Mouse (Mus musculus) T-helper 2 cell (primary cell): ENCODE data around the gene Arhgap35.

Experiments used
- in situ Hi-C: fragments of 300-600 bp; cut with MboI, MseI; formaldehyde crosslinking; loops from one replicate; pipeline ENCODE4 v1.15.1; 2025; ENCODE audit warnings: high pct_unique_total_duplicates

Arhgap35 gene

DNA sequence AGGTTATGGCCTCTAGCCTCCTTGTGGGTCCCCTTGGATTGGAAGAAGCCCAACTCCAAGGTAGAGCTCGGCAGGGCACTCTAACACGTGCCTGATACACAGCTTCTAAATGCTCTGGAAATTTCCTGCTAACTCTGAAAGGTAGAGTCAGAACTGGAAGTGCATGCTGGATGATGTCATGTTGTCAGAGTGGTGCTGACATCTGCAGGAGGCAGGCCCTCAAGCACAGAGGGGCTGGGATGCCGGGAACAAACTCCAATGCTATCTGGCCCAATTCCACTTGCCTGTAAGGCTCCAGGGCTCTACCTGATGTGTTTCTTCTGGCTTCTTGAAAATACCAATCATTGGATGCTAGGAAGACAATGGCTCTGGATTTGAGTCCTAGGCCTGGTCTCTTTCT, 89.3 kb downstream of the Arhgap35 start:
- in situ Hi-C loops = no loop called here

DNA sequence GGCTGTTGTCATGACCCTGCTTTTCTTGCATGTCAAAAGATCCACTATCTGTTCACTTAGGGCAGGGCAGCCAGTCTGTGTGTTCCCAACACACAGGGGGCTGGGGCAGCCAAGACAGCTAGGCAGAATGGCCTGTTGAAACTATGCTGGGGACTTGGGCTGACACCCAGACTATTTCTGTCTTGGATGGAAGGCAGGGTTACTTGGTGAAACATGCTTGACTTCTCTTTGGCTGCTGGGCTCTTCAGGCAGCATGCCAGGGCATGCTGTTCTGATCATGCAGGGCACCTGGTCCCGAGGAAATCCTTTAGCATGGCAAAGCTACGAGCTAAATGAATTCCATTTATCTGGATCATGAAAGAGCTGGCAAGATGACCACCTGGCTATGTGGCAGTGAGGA, 90.5 kb downstream of the Arhgap35 start:
- in situ Hi-C loops = no loop called here

DNA sequence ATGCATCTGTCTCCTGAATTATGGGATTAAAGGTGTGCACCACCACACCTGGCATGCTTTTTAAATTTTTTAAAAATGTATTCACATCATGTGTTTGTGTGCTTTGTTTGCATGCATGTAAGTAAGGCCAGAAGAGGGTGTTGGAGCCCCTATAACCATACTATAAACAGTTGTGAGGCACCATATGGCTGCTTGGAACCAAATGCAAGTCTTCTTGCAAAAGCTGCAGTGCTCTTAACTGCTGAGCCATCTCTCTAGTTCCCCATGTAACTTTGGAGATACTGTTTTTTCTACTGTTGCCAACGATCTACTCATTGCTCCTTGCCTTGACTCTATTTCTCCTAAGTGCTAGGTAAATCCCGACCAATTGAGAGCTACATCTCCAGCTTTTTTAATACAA, 95.5 kb downstream of the Arhgap35 start:
- in situ Hi-C loops = no loop called here

DNA sequence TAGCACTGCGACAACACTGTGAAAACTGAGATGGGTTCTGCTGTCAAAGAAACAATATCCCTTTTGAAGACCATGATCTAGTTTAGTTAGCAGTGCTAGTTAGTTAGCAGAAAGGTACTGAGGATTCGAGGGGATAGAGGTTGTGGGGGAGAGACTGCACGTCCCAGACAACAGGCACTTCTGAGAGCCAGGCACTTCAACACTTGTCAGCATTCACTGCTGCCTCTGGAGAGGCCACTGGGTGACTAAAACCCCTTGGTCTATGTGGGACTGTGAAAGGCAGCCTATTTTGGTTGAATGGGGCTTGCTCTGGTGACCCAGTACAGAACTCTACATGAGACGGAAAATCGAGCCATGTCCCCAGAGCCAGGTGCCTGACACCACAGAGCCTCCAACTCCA, 97.6 kb downstream of the Arhgap35 start:
- in situ Hi-C loops = no loop called here

DNA sequence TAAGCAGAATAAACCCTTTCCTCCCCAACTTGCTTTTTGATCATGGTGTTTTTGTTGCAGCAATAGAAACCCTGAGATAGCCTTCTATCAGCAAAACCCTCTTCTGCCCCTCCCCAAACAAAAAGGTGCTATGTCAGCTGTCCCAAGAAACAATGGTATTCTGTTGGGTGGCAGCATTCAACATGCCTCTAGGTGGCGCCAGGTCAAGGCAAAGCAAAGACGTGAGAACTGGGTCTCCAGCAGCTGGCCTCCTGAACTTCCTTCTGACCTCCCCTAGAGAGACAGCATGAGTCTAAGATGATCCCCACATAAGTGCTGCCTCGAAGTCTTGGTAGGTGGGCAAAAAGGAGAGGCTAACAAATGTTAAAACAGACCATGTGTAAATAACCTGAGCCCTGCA, 107.5 kb downstream of the Arhgap35 start:
- in situ Hi-C loops = no loop called here

DNA sequence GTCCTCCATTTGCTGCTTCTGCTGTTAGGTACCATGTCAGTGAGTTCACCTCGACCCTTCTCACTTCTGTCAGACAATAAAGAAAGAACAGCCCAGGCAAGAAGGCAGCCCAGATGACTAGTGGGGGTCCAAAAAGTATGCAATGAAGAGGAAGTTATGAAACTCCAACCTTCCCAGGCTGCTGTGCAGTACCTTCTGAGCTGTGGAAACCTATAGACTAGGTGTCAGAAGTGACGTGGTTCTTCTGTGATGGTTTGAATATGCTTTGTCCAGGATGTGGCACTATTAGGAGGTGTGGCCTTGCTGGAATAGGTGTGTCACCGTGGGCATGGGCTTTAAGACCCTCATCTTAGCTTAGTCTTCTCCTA, 109.6 kb downstream of the Arhgap35 start:
- in situ Hi-C loops = no loop called here

DNA sequence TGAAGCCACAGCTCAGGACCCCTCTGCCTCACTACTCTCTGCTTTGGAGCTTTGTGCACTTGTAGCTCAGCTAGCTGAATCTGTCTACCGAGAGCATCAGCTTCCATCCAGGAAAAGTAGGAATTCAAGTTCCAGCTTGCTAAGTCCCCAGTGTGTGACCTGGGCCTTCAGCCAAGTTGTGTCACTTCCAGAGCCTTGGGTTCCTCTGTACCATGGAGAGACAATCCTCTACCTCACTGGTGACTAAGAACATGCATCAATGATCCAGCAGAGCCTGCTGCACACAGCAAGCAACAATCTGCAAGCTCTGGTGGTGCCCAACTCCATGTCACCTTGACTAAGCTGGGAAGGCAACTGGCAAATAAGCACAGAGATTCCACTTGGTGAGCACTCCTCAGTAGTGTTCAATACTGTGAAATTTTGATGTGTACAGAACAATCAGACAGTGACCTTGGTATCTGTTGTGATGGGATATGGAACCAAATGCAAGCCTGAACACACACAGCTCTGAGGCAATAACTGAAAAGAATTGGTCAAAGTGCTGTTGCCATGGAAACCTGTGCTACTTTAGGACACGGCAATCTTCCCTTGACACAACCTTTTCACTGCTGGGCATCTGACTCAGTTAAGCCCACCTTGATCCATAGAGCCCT, 110.1 kb downstream of the Arhgap35 start:
- in situ Hi-C loops = no loop called here

DNA sequence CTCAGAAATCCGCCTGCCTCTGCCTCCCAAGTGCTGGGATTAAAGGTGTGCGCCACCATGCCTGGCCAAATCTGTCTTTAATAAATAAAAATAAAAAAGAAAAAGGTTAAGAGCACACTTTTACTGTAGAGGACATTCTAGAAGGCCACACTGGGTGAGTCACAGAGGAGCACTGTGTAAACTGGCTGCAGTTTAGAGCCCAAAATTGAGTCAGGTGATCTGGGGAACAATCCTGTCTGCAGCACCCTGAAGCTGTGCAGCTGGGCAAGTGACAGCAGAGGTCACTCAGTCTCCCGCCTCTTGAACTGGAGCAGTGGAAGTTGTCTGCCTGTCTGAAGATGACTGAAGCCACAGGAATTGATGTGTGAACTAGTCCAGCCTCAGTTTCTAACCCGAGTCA, 113.2 kb downstream of the Arhgap35 start:
- in situ Hi-C loops = no loop called here

DNA sequence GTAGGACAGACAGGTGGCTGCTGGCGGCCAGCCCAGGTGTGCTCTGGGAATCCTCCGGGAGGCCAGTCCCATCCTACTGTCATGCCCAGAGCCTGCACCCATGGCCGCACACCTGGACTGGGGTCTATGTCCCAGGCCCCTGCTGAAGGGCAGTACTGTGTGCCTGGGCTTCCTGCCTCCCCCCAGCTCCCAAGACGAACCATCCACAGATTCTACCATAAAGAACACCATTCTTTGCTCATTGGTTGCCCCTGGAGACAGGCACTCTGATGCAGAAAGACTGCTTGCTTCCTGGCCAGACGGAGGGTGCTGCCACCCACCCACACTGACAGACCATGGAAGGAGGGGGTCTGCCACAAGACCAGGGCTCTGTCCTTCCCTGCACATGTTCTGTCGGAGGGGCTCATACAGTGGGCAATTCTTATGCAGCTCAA, 115.1 kb downstream of the Arhgap35 start:
- in situ Hi-C loops = no loop called here

DNA sequence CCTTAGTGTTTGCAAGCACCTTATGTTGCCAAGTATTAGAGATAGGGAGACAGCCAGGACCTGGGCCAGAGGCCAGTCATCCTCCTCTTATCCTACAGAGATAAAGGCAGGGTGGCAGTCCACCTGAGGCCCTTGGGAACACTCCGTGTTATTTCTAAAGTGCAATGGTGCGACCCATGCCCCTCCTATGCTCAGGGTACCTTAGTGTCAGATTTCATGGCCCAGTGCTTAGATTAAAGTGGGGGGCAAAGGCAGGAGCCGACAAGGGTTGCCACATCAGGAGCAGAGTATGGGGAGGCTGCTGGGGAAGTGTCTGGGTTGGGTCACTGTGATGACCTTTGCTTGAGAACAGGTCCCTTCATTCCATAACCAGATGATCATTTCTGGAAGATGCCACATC, 118.5 kb downstream of the Arhgap35 start:
- in situ Hi-C loops = no loop called here

DNA sequence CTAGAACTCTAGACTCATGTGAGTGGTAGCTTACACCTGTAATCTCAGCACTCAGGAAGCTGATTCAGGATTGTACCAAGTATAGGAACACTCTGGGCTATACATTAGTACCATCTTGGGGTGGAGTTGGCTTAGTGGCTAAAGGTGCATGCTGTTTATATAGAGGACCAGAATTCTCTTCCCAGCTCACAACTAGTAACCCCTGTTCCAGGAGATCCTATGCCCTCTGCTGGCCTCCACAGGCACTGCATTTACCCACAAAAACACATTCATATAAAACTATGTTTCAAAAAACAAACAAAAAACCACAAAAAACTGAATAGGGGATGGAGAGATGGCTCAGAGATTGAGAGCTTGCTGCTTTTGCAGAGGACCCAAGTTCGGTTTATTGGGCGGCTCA, 121.4 kb downstream of the Arhgap35 start:
- in situ Hi-C loops = no loop called here

DNA sequence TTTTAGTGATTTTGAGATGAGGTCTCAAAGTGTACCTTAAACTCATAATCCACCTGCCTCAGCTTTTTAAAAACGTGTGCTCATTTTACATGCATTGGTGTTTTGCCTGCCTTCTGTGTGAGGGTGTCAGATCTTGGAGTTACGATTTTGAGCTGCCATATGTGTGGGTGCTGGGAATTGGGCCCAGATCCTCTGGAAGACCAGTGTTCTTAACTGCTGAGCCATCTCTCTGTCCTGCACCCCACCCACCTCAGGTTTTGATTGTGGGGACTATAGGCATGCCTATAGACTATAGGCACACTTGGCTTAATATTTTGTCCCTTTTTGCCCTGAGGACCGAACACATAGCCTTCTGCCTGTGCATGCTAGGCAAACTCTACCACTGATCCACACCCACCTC, 122.6 kb downstream of the Arhgap35 start:
- in situ Hi-C loops = no loop called here

DNA sequence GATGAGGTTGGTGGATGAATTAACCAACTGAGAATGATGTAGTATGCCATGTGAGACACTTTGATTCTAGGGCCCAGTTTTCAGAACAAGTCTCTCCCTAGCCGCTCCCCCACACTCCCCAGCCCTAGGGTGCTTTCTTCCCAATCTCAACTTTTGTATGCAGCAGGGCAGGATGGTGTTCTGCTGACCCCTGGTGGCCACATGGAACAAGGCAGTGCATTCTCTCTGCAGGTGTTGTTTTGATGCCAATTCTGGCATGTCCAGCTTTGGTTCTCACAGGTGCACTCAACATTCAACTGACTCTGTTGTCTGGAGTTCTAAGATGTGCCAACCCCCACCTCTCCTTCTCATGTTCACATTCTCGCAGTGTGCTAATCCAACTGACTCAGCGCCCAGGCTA, 123.0 kb downstream of the Arhgap35 start:
- in situ Hi-C loops = no loop called here

DNA sequence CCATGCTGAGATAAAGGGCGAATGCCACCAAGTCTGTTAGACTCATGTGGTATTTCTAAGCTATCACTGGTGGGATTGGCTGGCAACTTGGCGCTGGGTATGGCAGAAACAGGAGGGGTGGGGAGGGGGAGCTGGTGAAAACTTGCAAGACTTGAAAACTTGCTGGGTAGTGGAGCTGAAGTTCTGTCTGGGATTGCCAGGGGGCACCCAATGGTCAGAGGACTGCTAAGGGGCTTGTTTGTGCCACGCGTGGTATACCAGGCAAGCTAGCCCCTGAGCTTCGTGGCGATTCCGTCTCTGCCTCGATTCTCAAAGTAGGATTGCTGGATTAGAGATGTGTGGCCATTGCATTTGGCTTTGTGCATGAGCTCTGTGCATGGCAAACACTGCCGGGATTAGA, 124.8 kb downstream of the Arhgap35 start:
- in situ Hi-C loops = no loop called here

DNA sequence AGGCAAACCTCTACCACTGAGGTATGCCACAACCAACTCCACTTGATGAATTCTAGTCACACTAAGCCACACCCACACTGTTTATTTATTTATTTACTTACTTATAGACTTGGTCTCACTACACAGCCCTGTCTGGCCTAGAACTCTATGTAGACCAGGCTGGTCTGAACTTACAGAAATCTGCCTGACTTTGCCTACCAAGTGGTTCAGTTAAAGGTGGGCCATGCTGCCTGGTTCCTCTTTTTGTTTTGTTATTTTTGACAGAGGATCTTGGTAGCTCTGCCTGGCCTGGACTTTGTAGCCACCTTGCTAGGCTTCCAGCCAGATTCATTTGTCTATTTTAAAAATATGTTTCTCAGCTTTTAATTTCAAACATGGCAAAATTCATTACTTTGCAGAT, 126.0 kb downstream of the Arhgap35 start:
- in situ Hi-C loops = no loop called here

DNA sequence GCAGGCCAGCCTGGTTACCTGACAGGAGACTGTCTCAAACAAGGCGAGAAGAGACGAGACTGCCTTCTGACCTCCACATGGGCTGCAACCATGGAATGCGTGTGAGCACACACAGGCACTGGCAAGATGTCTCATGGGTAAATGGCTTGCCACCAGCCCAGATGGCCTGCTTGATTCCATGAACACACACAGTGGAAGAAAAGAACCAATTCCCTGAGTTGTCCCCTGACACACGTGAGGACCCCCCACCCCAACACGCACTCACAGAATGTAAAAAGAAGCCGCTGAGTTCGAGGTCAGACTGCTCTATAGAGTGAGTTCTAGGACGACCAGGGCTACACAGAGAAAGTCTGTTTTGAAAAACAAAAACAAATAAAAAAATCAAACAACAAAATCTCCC, 137.2 kb downstream of the Arhgap35 start, which contains the start of gene Npas1:
Gene Npas1, minus strand, starts transcription at position 101 of the 400 bp plus-strand sequence.
- in situ Hi-C loops = no loop called here

DNA sequence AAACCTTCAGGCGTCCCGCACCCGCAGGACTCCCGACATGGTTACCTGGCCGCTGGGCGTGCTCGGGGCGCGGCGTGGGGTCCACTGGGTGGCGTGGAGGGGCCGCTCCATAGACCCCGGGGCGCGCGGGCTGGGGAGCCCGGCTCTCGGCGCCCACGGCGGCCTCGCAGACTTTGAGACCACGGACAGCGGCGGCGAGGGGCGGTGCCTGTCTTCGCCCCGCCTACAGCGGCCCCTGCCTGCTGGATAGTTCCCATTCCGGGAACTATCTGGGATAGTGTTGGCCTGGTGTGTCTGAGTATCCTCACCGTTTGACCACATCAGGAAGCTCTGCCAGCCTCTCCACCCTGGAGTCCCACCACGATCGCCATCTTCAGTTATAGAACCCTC, 138.2 kb downstream of the Arhgap35 start:
- in situ Hi-C loops = no loop called here

DNA sequence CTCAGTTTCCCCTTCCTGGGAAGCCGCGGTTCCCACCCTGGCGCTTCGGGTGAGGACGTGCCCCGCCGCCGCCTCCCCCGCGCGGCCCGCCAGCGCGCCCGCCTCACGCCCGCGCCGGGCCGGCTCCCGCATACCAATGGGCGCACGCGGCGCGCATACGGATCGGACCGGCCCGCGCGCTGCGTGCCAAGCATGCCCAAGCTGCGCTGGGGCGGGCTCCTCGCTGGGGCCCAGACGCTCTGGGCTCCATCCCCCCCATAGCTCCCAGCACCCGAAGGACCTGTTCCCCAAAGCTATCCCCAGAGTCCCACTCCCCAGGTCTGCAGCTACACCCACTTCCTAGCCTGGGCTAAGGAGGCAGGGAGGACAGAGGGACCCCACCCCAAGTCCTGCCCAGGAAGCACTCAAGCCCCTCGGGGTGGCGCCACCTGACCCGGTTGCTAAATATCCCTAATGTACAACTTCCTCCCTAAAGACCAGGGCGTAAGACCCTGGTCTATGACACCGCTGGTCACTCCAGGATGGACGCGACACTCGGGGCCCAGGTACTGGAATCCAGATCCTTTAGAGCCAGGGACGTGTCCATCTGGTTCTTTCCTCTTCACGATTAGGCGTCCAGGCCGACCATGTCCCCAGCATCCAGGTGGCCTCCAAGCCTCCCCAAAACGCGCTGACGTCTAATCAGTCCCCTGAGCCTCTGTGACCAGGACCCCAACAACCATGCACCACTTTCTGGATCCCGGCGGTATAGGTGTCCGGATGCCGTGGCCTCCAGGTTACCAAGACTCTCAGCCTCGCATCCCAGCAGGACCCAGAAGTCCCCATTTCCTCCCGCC, 138.8 kb downstream of the Arhgap35 start:
- in situ Hi-C loops = no loop called here

DNA sequence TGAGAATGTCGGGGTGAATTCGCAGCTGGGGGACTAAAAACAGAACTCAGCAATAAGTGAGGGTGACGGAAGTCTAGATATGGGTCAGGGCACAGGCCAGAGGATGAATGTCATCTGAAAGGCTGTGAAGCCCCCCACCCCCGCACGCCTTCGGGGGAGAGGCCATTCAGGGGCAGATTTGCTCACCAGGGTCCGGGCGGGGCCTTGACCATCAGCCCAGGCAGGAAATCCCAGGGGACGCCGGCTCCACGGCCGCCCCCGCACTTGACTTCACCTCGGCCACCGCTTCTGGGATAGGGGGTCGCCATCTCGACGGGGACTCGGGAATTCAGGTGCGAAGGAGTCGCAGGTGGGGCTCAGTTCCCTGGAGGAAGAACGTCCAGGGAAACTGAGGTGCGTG, 139.5 kb downstream of the Arhgap35 start:
- in situ Hi-C loops = no loop called here

DNA sequence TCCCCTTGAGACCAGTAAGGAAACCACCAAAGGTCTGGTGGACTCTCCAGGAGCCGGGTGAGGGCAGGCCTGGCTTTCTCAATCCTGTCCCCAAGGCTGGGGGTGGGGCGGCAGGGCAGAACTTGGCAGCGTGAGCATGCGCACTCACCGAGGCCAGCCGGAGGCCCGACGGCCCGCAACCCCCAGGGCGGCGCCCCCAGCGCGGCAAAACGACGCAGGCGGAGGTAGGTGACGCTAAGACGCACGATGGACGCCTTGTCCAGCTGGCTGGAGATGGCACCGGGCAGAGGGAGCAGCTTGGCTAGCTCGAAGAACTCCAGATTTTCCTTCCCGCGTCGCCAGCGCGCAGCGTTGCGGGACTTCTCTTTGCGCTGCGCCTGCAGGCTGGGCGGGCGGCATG, 140.3 kb downstream of the Arhgap35 start:
- in situ Hi-C loops = no loop called here

DNA sequence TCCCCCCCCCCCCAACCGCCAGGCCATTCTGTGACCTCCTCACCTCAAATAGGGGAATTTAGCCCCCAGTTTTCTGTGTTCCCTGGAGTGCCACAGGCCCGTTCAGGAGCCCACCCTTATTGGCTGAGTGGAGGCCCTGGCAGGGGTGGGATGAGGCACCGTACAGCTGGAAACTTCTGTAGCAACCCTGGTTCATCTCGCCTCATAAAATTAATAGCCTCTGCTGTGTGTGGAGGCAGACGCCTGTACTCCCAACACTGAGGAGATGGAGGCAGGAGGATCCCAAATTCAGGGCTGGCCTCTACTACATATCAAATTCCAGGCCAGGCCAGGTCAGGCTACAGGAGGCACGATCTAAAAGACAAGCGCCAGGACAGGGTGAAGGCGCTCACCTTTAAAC, 140.9 kb downstream of the Arhgap35 start:
- in situ Hi-C loops = no loop called here

DNA sequence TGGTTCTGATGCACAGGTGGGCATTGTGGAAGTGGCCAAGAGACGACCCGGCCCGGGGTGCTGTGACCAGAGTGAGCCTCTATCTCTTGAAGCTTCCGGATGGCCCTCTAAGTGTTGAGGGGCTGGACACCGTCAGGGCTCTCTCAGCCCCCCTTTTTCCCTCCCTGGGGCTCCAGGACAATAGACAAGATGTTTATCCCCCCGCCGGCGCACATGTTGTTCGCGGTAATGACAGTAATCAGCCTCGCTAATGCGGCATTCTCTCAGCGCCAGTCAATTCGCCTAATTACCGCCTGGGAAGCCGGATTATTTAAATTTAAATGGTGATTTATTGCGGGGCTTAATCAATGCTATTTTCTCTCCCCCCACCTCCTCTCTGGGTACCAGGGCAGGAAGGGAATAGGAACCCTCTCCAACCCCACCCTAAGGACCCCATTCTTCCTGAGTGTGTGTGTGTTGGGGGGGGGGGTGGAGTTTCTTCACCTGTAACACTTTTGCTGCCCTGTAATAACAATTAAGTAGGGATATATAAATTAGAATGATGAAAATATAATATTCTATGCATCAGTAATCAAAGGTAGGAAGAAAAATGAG, 142.6 kb downstream of the Arhgap35 start:
- in situ Hi-C loops = no loop called here

DNA sequence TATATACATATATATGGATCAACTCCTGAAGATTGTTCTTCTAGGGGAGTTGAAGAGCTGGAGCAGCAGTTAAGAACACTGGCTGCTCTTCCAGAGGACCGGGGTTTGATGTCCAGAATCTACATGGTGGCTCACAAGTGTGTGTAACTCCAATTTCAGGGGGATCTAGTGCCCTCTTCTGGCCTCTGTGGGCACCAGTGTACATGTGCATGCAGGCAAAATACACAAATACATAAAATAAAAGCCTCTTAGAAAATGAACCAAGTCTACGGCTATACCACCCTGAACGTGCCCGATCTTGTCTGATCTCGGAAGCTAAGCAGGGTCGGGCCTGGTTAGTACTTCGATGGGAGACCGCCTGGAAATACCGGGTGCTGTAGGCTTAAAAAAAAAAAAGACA, 143.2 kb downstream of the Arhgap35 start:
- in situ Hi-C loops = no loop called here
